Mouse (Mus musculus) C2C12 (cell line): Measurements from ENCODE around the gene Chst11.

Source experiments
- CEBPB ChIP-seq: IDR thresholded peaks from one replicate; pipeline ENCODE4 v1.6.1; 2011; ENCODE audit warnings: low read depth, mild to moderate bottlenecking, control low read depth, moderate library complexity
- CTCF ChIP-seq: IDR thresholded peaks from one replicate; pipeline ENCODE4 v1.5.1; 2011; ENCODE audit not compliant: control insufficient read depth, insufficient read depth, insufficient read length
- FOSL1 ChIP-seq: IDR thresholded peaks from one replicate; pipeline ENCODE4 v1.8.0; 2011; ENCODE audit warnings: mild to moderate bottlenecking, low read length; ENCODE audit not compliant: poor library complexity, insufficient read depth, severe bottlenecking
- MAX ChIP-seq: IDR thresholded peaks from one replicate; pipeline ENCODE4 v1.6.1; 2011; ENCODE audit warnings: mild to moderate bottlenecking, control low read depth
- USF1 ChIP-seq: IDR thresholded peaks from one replicate; pipeline ENCODE4 v1.6.1; 2011; ENCODE audit warnings: low read depth, mild to moderate bottlenecking, control low read depth, moderate library complexity

DNA sequence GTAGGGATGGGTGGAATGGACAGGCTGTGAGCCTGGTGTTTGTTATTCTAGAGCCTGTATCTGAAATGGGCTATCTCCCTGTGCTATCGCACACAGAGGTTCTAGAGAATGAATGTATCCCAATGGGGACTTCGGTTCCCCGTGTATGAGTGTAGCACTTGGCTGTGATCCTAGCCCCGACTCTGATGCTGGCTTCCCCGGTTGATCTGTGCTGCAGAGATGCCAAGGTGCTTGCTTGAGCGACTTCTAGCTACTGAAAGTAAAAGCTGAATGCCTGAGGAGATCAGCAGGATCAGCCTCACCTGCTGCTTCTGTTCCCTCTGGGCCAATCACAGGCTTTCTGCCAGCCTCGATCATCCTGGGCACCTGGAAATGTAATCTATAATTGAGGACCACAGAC lies 91.5 kb downstream of the Chst11 start:
- TF ChIP-seq MAX (no peak), USF1 (no peak), CTCF (no peak), FOSL1 (no peak), CEBPB (no peak)
